Mouse (Mus musculus) layer of hippocampus, postnatal 36 days (tissue): Measurements from ENCODE around the gene Sox6. TPM values are rescaled to one million over a fixed set of nuclear protein-coding genes. Genes with fewer than 3 reads are reported as not detected.

Experiments used
- DNase-seq, 2 experiments: peaks; one replicate each; pipeline ENCODE4 v3.0.0; 2022
- total RNA-seq, 2 experiments: library from RNA; stranded (reverse); gene quantifications; 2 replicates each; pipeline ENCODE4 v1.2.3; 2021

Sox6 gene
- total RNA-seq, 2 experiments from 2014 or later = 24.3 to 34.7 TPM

DNA sequence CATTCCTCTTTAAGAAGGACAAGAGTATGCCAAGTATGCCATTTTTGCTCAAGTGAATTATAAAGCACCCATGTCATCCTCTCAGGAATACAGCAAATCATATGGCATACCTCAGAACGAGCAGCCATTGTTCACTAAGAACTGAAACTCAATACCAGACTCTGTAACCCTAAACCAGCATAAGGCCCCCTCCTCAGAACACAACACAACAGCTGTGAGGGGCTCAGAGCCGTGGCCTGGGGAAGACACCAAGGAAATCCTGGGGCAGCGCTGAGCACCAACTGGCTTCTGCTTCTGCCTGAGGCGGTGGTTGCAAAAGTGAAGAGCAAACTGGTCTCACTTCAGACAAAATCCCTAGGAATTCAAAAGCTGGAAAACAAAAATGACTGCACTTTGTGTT is 208.8 kb downstream of the Sox6 start:
- no peak for DNase-seq

DNA sequence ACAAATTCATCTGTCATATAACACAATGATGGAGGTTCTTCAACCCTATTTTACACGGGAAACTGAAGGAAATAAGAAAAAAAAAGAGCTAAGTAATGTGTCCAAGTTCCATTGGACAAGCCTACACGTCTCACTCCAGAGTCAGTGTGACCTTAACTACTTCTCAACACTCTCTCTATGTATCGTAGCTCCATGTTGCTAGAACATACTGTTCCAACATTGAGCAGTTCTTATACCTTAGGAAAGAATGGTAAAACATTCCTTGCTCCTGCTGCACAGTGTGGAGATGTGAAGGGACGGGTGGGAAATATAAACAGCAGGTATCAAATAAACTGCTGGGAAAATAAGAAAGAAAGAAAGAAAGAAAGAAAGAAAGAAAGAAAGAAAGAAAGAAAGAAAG is 209.3 kb downstream of the Sox6 start:
- DNase-seq = no peak

DNA sequence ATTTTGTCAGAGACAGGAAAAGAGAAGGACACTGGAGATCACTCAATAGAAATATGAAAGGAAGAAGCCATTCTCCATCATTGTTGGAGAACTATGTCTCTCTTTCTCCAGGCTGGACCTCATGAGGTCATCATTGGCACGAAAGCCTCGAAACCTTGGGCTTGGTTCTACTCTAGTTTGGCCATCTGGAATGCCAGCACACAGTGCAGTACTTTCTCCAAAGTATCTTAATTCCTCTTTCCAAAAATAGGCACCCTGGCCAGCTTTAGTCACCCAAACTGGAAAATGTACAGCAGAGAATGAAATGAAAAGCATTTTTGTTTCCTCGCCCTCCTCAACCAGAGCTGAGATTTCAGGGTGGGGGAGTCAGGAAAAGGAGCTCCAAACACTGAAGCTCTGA is 213.3 kb downstream of the Sox6 start:
- DNase-seq = peak in 1 of 2 experiments; percentile 22

DNA sequence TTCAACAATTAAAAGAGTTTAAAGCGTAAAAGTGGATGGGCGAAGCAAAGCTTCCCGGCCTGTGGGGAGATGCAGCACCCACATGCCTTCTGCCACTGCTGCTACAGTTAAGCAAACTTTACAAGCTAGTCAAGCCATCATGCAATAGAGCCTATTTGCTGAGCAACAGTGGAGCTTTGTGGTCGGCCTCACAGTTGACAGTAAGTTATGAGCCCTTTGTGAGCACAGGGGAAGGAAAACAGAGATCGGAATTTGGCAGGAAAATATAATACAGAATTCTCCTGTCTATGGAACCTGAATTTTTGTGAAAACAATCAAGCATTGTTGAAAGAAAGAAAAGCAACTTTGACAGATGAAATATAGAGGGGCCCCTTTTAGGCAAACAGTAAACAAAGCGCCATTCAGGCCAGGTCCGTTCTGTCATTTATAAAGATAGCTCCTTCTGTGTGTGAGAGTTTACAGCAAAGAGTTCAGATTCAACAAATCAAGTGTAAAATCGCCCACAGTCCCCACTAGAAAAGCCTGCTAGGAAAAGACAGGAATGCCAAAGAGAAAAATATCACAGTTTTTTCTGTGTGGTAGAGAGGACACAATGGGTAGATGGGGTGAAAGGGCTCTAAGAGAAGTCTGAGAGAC is 213.9 kb downstream of the Sox6 start:
- no peak for DNase-seq

DNA sequence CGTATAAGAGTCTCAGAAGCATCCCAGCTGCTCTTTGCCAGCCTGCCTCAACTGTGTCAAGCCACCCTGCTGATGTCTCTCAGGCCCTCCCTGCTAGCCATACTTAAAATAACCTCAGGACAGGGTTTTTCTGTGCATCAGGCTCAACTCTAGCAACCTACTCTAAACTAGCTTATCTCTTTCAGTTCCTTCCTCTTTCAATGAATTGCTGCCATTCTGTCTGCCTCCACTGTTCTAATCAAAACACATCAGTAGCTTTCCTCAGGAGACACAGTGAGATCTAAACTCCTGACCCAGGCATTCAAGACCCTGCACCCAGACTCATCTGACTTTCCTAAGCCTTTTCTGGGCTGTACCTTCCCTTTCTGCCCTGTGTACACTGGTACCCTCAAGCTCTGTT is 219.5 kb downstream of the Sox6 start:
- DNase-seq = no peak

DNA sequence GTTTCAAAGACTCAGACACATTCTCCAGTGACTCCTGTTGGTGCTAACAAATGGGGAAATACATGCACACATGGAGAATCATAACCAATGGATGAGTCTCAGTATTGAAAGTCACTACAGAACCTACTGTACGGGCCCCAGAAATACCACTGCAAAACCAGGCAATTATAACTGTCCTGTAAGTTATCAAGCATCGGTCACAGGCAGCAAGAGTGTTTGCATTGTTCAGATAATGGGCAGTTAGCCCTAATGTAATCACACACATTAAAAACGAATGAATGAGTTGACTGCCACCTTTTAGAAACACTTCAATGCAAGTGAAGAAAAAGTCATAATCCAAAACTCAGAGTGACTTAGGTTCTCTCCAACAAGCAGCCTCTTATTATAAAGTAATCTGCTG is 235.3 kb downstream of the Sox6 start:
- no peak for DNase-seq

DNA sequence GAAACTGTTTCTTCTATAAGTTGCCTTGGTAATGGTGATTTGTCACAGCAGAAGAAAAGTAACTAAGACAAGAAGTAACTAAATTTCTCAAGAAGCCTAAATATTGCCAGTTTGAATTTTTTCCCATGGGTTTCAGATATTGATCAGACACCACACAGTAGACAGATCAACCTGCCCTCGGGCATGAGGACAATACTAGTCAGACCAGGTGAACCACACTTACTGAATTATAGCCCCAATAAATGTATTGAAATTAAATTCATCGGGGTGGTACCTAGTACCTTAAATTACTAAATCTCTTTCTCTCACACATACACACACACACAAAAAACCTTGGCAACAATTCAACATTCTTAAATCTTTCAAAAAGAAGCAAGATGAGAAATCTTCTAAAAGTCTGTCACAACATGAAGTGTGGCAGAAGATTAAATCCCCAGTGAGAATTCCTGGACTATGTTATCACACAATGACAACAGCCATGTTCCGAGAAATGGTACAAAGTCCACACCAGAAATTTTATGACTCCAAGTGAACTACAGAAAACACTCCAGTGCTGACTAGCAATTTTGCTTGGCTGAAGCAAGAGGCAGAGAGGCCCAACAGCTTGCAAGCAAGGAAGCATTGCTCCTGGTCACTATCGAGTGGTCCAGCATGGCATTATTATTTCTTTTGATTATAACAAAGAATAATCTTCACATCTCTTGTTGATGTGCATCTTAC is 244.3 kb downstream of the Sox6 start:
- DNase-seq = no peak

DNA sequence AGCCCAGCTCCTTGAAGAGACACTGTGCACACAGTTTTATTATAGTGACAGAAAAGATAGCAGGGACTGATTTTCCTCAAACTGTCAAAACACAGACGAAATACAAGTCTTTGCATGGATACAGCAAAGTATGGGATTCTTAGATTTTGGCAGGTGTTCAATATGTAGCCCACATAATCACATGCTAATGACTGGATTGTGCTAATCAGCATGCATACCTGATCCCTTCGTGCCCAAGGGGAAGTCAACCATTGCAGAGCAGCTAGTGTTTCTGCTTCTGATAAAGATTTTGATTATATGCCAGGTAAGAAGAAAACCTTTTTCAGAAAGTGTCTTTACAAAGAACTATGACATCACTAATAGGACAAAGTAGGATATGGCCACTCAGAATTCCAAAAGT is 245.8 kb downstream of the Sox6 start:
- DNase-seq = no peak

DNA sequence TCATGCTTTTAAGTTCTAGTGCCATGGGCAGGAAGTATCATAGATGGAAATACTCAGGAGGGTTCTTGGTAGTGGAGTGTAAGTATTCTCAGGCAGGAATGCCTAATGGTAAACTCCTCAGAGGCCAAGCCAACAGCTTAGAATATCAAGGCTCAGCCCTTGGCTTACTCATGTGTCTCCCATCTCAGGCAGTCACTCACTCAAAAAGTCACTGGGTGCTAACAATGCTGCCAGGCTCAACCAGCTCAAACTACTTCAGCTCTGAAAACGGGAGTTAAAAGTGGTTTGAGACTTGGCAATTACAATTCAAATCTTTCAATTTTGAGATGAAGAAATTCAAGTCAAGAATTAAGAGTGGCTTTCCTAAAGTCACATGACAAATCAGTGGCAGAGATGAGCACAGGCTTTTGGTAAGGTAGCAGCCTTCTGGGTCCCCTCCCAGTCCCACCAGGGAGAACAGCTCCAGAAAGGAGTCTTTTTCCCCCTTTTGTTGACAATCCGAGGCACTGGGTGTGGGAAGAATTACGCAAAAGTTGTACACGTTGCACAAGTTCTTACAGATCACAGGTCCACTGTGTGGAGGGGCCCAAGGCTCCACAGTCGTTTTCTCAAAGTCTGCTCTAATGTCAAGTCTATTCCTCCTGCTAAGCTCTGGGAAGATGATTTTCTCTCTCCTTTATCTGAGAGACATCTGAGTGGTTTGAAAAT is 249.3 kb downstream of the Sox6 start:
- no peak for DNase-seq

DNA sequence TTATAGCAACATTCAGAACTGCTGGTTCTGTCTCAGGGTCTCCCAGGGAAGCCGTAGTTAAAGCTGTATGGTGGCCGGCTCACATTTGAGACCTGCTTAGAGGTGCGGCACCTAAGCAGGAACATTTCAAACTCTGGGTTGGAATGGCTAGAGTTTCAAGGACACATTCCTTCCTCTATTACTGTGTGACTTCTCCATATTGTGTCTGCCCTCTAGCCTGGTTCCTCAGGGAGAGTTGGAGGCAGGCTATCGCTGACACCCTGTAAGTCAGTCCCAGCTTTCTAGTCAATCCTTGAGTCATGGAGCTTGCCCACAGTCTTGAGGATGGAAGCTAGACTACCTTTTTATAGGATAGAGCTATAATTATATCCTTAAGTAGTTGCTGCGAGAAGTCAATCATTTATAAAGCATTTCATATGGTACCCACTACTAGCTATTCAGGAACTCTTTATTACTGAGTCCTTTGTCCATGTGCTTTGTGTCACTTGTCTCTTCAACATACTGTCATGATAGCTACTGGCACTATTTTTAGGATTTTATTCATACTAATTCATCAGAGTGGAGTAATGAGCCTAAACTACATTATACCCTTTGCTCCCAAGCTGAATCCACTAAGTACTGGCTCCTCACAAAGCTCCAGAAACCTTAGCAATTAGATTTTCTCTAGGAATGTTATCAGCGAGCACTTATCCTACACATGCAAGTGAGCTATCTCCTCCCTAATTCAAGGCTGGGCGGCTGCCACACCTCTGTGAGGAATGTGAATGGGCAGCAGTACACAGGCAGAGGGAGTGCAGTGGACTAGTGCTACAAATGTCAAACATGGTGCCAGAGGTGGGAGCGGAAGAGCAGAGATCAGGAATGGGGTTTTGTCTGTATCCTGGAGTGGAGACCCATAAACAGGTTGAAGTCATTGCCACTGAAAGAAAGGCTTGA is 254.3 kb downstream of the Sox6 start:
- DNase-seq = no peak

DNA sequence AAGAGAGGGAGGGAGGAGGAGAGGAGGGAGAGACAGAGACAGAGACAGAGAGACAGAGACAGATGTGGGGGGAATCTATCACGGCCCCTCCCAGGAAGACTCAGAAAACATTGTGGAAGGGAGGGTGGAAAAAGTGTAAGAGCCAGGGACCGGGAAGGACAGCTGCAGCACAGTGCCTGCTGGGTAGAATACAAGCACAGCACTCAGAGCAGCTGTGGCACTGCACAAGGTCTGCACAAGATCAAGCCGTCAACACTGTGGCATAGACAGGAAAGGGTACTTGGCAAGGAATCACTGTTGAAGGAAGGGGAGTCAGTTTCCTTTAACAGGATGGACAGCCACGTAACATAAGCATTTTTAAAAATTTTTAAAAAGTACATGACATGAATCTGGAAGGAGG is 258.4 kb downstream of the Sox6 start:
- DNase-seq = no peak

DNA sequence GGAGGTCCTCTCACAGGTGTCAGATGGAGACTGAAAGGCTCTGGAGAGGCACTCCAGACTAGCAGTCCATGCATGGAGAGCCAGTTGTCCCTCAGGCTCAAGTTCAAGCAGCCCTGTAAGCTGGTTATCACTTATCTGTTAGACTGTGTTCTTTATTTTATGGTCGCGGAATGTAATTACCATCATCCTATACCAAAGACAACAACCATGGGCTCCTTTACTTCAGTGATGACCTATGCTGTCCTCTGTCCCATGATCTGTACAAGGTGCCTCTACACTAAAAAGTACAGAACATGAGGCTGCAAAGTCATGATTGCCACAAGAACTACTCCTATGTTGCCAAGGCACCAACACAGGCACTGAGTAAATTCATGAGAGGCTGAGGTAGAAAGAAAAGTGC is 259.1 kb downstream of the Sox6 start:
- DNase-seq = no peak

DNA sequence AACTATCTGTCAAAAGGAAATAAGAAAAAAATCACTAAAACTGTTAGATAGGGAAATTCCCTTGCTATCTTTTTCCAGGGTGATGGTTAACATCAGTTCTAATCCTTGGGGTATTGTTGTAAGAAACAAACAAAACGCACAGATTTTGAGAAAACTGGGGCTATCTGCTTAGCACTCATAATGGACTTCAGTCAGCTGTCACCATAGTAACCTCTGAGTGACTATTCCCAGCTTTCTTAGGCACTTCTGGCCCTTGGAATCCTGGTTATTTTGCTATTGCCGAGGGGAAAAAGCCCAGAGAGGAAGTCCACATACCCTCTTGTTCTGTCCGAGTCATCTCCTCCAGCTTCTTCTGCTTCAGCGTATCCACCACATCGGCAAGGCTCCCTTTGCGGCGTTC is 261.9 kb downstream of the Sox6 start:
- DNase-seq = no peak

DNA sequence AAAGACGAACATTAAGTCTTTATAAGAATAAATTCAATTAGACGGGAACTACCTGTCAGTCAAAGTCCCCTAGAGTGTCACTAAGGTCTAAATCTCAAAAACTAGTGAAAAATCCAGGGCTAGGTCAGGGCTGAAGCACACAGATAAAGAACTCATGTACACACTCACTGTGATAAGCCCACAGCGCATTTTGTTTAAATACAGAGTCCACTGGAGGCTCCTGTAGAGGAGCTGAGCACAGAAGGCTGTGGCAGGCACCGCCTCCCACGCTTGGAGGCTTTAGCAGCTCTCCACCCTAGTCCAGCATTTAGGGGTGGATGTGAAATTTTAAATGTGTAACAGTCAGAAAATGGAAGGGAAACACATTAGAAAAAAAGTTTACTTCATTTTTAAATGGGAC is 262.3 kb downstream of the Sox6 start:
- no peak for DNase-seq

DNA sequence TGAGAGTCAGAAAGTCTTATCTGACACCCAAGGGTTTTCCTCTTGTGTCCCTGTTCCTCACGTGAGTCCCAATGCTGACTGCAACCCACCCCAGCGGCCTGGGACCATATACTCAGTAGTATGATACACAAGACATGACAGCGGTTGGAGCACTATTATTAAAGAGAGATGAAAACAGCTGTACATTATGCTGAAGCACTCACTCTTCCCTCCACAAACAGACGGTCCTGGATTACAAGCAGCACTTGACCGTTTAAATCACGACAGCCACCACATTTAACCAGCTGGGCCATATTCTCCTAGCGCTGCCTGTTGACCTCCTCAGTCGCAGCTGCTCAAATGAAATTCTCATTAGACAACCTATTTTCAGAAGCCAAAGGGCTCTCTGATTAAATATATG is 272.3 kb downstream of the Sox6 start:
- no peak for DNase-seq

DNA sequence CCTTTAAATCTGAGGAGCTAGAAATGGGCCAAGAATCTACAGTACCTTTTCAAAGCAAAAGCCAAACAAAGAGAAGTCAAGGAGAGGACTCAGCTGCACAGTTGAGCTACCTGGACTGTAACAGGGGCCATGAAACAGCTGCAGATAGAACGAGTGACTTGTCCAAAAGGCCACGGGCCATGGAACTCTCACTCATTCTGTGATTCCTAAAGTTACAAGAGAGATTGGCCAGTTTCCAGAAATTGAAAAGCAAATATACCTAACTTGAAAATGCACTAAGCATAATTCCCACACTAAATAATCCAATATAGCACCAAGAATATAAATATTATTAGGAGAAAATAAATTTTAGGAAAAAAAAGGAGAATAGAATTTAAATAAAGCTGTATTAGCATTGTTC is 274.7 kb downstream of the Sox6 start:
- DNase-seq = no peak

DNA sequence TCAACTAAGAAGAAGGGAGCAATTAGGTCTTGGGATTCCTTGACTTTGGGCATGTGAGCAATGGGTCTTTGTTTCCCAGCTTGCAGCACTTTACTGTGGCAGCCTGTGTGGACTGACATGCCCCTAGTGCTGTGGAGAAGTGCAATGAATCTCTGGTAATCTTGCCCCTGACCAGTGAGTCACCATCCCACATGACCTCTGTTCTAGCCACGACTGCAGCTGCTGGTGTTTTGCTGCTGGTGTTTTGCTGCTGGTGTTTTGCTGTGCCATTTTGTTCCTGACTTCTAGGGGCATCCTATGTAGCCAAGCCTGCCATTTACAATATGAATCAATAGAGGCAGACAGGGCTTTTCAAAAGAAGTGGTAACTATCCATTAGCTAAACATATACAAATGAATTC is 280.4 kb downstream of the Sox6 start:
- no peak for DNase-seq

DNA sequence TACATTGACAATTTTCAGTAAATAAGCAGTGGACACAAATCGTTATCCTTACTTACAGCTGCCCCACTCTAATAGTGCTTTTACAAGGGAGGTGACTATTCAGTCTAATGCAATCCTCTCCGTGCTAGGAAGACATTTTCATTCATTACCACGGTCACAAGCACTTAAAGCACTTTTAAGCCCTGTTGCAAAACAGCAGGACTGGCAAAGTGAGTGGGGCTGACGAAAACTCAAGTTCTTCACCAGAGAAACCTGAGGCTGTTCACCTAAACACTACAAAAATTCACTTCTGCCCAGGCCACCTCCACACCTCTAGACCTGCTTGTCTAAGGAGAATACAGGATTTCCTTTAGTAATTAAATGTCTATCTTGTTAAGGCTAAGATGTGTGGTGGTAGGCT is 283.3 kb downstream of the Sox6 start:
- DNase-seq = no peak

DNA sequence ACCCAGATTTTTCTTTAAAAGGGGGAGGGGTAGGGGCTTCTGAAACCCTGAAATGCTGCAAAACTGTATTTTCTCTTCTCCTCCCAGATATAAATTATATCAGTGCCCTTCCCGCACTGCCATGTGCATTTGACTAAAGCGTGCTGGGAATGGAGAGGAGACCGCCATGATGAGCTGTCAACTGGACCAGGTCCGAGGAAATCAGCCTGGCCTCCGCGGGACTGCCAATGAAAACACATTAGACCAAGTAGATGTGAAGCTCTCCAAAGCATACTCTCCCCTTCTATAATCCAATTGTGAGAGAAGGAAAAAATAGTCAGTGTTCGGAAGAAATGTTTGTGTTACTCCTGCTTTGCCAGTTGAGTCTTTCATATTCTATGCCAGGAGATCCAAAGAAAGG is 284.4 kb downstream of the Sox6 start:
- DNase-seq = no peak

DNA sequence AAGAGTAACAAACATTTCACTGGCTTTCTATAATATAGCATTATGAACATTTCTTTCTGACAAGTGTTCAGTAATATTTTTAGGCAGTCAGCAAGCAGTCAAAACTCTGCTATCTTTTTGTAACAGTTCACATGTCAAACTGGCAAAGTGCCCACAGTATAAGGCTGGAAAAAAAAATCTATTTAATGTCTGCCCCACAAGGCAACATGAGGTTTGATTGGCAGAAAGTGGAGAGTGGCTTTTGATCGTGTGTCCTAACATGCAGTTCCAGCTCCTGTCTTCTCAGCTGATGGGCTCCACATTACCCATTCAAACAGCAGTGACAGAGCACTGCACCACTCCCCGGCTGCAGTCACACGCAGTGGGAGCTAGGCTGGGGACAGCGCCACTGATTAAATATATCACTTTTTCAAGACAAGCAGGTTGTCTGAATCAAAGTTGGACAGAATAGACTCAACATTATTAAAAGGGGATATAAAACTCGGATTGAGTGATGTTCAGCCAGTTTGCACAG is 286.4 kb downstream of the Sox6 start:
- no peak for DNase-seq

DNA sequence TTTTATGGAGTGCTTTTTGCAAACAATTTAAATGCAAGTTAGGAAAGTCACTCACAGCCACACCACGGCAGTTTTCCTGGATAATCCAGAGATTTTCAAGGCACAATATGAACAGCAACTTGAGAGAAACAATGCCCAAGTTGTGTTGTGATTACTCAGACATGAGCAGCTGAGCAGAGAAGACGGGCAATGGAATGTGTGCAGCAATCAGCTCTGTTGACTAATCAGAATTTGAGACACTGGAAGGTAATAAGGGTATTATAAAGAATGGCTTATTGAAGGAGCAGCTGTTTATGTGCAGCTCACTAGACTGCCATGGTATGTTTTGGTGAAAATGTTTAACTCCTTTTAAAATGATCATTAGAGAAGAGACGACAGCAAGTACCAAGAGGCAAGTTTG is 287.5 kb downstream of the Sox6 start:
- DNase-seq = no peak

DNA sequence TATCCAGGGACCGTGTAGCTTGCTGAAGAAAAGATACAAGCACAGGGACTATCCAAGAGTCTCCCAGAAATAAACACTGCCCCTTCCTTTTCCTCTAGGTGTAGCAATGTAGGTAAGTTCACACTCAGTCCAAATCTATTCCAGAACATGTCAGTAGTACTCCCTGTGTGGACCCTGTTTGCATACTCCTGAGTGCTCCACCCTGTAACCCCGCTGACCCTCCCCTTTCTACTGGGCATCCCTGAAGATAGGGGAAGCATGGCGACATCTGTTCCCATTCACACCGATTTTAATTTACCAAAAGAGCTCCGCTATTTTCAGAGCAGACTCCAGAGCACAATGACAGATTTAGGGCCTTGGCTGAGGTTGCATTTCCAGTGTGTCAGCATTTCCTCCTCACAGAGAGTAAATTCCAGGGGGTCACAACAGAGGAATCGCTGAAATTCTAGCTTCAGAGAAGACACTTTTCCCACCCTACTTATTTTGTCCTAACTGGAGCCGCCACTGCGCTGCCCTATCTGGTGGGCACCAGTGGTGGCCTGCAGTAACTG is 288.2 kb downstream of the Sox6 start:
- DNase-seq = no peak
